ENCODE assay signal across 28 mouse cellular contexts in the genomic region with DNA sequence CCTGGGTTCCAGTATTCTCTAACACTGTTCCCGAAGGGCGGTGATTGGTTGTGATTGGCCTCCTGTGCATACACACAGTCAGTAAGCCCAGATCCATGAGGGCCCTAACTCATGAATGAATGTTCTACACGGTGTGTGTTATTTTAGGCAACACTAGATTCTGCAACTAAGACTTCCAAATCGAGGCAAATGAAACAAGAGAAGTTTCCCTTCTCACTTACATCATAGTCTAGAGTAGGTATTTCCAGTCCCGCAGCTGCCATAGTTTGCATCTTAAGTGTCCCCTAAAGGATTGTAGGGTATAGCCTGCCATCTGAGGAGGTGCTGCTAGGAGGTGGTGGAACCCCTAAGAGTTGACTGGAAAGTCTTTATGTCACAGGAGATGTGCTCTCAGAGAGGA.
"Had no signal": no experiment of that assay in that cellular context is flagged by ENCODE, and none has a peak within 500 bp of the region (broad histone marks: within the 10 kb centered on the region; RNA-seq: fewer than 3 reads in every experiment).

No protein-coding gene starts in this region.

- H3K27ac ChIP-seq: embryonic facial prominence, embryonic 10.5 days; embryonic facial prominence, embryonic 12.5 days; embryonic facial prominence, embryonic 13.5 days; embryonic facial prominence, embryonic 15.5 days; forebrain, embryonic 10.5 days; forebrain, embryonic 12.5 days; forebrain, embryonic 13.5 days; forebrain, embryonic 15.5 days; gastrocnemius, adult 2 months; heart, adult 2 months had no signal

- H3K9ac ChIP-seq: embryonic facial prominence, embryonic 12.5 days; embryonic facial prominence, embryonic 13.5 days; embryonic facial prominence, embryonic 15.5 days; forebrain, embryonic 12.5 days; forebrain, embryonic 13.5 days; forebrain, embryonic 15.5 days; forebrain, postnatal 0 days had no signal

- H3K9me3 ChIP-seq: embryonic facial prominence, embryonic 10.5 days; embryonic facial prominence, embryonic 12.5 days; embryonic facial prominence, embryonic 13.5 days; embryonic facial prominence, embryonic 15.5 days; forebrain, embryonic 10.5 days; forebrain, embryonic 12.5 days; forebrain, embryonic 13.5 days; forebrain, embryonic 15.5 days had no signal

- H3K27me3 ChIP-seq: embryonic facial prominence, embryonic 12.5 days; embryonic facial prominence, embryonic 13.5 days; embryonic facial prominence, embryonic 15.5 days; forebrain, embryonic 12.5 days; forebrain, embryonic 13.5 days; forebrain, embryonic 15.5 days had no signal

- ATAC-seq: forebrain, embryonic 13.5 days; forebrain, embryonic 14.5 days; forebrain, embryonic 15.5 days; forebrain, embryonic 16.5 days; forebrain, postnatal 0 days had no signal

- H3K36me3 ChIP-seq: embryonic facial prominence, embryonic 12.5 days; embryonic facial prominence, embryonic 13.5 days; forebrain, embryonic 10.5 days; forebrain, embryonic 12.5 days; forebrain, embryonic 15.5 days had no signal

- H3K4me2 ChIP-seq: embryonic facial prominence, embryonic 12.5 days; embryonic facial prominence, embryonic 13.5 days; embryonic facial prominence, embryonic 15.5 days; forebrain, embryonic 12.5 days; forebrain, embryonic 13.5 days; forebrain, embryonic 15.5 days had no signal

- DNase-seq: cerebellum, adult 8-10 months; cerebellum, adult 9-10 months; cerebellum, adult 9-11 months; cerebellum, postnatal 10 days; cerebellum, postnatal 14 days; cerebellum, postnatal 25 days; cerebellum, postnatal 36 days; embryo, embryonic 11 days; forebrain, postnatal 0 days; gastrocnemius, adult 2 months; gastrocnemius, postnatal 10 days; gastrocnemius, postnatal 14 days; gastrocnemius, postnatal 25 days; gastrocnemius, postnatal 36 days; heart, adult 11 months; heart, adult 18-20 months; heart, adult 2 months had no signal

- H3K4me1 ChIP-seq: embryonic facial prominence, embryonic 12.5 days; forebrain, embryonic 15.5 days had no signal

- H3K4me3 ChIP-seq: embryonic facial prominence, embryonic 10.5 days; embryonic facial prominence, embryonic 12.5 days; embryonic facial prominence, embryonic 13.5 days; embryonic facial prominence, embryonic 15.5 days; erythroblast, embryonic 14.5 days; forebrain, embryonic 10.5 days; forebrain, embryonic 12.5 days; forebrain, embryonic 13.5 days; forebrain, embryonic 15.5 days; gastrocnemius, adult 2 months; heart, adult 2 months had no signal
